In genomic region chrX:106924572-106924971, GRCm38 (mm10) we compare ENCODE assay signal across 24 mouse cellular contexts. TPM values are rescaled to one million over a fixed set of nuclear protein-coding genes. Genes with fewer than 3 reads are reported as not detected.
"Had no signal": no experiment of that assay in that cellular context is flagged by ENCODE, and none has a peak within 500 bp of the region (broad histone marks: within the 10 kb centered on the region; RNA-seq: fewer than 3 reads in every experiment).

No protein-coding gene starts in this region.

- H3K27me3 ChIP-seq: heart, embryonic 12.5 days; intestine, embryonic 15.5 days; limb, embryonic 13.5 days had no signal

- H3K4me2 ChIP-seq: heart, embryonic 12.5 days; hindbrain, embryonic 12.5 days; hindbrain, embryonic 14.5 days; intestine, embryonic 15.5 days; kidney, embryonic 15.5 days; limb, embryonic 13.5 days; liver, embryonic 11.5 days had no signal

- DNase-seq: gastrocnemius, postnatal 14 days; gastrocnemius, postnatal 36 days; heart, adult 18-20 months; heart, postnatal 10 days; heart, postnatal 4 days; kidney, adult 18-20 months; kidney, adult 9 months; kidney, postnatal 14 days; kidney, postnatal 36 days; layer of hippocampus, adult 9-11 months; layer of hippocampus, postnatal 36 days; liver had no signal

- H3K36me3 ChIP-seq: heart, embryonic 10.5 days; heart, embryonic 12.5 days; hindbrain, embryonic 10.5 days; hindbrain, embryonic 12.5 days; intestine, embryonic 15.5 days; kidney, embryonic 15.5 days; limb, embryonic 13.5 days had no signal

- ATAC-seq: hindbrain, embryonic 16.5 days; inflammation-experienced regulatory T-cells, adult 6 months; intestine, embryonic 15.5 days; intestine, postnatal 0 days had no signal

- H3K4me3 ChIP-seq: heart, embryonic 10.5 days; heart, embryonic 12.5 days; hindbrain, embryonic 10.5 days; hindbrain, embryonic 12.5 days; intestine, embryonic 15.5 days; kidney, embryonic 15.5 days; limb, embryonic 13.5 days had no signal

RNA-seq across cellular contexts. Expression of gene Lpar4, which starts 4.1 kb away (rescaled TPM):
- polyA plus RNA-seq: inflammation-experienced regulatory T-cells, adult 6 months had no signal
